Mouse (Mus musculus): ENCODE data around the gene Mink1.

Mink1 gene

GRCm38 (mm10) chr11:70654923-70655570, 92.4 kb downstream of the Mink1 start:
- peak; percentile 86 for DNase-seq

DNA sequence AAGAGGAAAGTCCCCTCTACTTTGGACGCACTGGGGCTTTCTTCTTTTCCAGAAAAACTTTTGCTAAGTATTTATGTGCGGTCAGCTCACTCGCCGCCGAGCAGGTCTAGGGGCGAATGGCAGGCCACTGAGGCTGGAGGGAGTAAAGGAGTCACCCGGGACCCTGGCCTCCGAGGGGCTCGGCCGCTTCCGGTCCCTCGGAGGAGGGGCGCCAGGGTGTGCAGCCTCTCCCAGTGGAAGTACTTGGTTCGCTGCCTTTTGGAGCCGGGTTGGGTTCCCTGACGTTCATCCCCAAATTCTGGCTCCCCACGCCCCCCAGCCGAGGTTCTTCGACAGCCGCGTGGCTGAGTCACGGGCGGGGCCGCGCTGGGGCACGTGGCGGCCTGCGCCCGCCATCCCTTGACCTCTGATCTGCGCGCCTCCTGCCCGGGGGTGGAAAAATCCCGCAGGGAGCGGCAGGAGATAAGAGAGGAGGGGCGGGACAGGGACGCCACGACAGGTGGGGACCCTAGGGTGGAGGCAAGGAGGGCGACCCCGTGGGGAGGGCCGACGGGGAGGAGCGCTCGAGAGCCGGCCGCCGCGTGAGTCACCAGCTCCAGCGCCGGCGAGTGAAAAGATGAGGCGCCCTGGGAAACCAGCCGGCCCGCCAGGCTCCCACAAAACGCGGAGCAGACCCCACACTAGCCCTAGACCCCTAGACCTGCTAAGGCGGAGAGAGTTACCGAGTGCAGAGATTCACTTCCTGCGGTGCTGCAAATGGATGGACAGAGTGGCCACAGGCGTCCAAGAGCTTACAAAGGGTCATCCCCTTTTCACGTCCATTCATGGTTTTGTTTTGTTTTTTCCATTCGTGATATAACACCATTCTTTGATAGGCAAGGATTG, 93.1 kb downstream of the Mink1 start:
- DNase-seq = peak; percentile 66

GRCm38 (mm10) chr11:70656456-70656927, 93.8 kb downstream of the Mink1 start:
- no peak for DNase-seq

DNA sequence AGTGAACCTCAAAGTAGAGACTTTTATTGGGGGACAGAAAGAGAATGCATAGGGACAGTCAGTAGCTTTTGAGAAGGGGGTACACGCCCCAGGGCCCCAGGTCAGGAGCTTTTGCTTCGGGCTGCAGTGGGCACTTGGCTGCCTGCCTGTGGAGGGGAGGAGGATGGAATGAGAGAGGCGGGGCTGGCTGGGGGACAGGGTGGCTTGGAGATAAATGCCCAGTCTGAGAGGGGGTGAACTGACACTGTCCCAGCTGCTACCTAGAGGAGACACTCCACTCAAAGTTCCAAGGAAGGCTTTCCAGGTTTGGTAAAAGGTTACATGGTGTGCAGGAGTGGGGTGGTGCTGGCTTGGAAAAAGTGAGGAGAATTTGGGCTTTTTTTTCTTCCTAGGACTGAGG, 94.3 kb downstream of the Mink1 start, which contains the start of gene Eno3:
Eno3 (plus strand) TSS at position 239 of the 400 bp plus-strand sequence.
- DNase-seq = peak; percentile 45

DNA sequence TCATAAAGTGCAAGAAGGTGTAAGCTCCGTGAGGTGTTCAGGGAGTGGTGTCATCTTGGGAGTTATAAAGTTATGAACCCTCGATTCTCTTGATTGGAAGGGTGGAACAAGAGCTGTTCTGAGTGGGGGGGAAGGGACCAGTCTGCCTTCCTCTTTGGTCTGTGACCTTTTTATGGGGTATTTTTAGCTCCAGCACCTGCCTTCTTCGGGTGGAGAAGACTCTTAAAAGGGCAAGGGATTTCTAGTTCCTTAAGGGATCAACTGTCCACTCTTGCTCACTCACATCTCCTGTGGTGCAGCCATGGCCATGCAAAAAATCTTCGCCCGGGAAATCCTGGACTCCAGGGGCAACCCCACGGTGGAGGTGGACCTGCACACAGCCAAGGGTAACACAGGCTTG, 94.9 kb downstream of the Mink1 start:
- DNase-seq = no peak

- DNase-seq = no peak
Observed at GRCm38 (mm10) chr11:70657991-70658390, 95.3 kb downstream of the Mink1 start.

GRCm38 (mm10) chr11:70658521-70658920, 95.8 kb downstream of the Mink1 start:
- DNase-seq = no peak

- DNase-seq = no peak
Observed at GRCm38 (mm10) chr11:70658942-70659341, 96.3 kb downstream of the Mink1 start.

DNA sequence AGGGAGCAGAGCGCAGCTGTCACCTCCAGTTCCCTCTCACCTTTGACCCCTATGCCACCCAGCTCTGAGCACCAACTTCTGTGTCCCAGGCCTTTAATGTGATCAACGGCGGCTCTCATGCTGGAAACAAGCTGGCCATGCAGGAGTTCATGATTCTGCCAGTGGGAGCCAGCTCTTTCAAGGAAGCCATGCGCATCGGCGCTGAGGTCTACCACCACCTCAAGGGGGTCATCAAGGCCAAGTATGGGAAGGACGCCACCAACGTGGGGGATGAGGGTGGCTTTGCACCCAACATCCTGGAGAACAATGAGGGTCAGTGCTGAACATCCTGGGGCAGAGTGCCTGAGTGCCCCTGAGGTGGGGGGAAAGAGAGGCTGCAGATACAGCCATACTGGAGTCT, 97.9 kb downstream of the Mink1 start:
- no peak for DNase-seq

DNA sequence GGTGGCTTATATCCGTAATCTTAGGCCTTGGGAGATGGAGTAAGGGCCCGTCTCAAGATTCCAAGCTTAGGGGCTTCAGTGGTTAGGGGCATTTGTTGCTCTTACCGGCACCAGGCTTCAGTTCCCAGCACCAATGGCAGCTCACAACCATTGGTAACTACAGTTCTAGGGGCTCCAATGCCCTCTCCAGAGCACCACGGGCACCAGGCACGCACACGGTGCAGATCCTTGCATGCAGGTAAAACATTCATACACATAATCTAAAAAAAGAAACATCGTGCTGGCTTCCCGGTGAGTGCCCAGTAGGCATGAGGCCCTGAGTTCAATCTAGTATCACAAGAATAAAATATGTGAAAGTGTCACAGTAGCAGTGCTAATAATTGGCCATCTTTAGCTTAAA, 100.4 kb downstream of the Mink1 start:
- no peak for DNase-seq

- no peak for DNase-seq
Observed at GRCm38 (mm10) chr11:70663957-70664356, 101.3 kb downstream of the Mink1 start.

Data from liver (tissue).